Mouse (Mus musculus) mature B cell (primary cell): ENCODE measurements around the gene Gm10135.
"Not testable (repeated sequence)": the region's sequence is repeated elsewhere in the genome, so short reads cannot be mapped to it uniquely, and the experiment has no call there.

Experiments
- in situ Hi-C: fragments of 300-500 bp; cut with MboI; formaldehyde crosslinking; loops from 2 replicates; pipeline ENCODE4 v1.14.3; 2019

Gene Gm10135

DNA sequence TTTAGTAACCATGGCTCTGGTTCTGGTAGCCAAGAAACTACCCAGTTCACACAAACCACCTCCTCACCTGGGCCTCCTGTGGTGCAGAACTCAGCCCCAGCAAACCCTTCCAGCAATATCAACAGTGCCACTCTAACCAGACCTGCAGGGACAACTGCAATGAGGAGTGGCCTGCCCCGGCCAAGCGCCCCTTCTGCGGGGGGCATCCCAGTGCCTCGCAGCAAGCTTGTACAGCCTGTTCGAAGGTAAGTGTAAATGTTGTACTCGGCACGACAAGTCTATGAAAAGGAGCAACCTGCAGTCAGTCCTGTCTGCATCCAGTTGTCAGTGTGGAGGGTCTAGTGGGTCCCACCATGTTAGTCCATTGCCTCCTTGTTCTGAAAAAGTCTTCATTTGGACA is at the start of gene Gm10135:
Gene Gm10135, minus strand, starts transcription at position 101 of the 400 bp plus-strand sequence.
- in situ Hi-C loops, result no loop called here

DNA sequence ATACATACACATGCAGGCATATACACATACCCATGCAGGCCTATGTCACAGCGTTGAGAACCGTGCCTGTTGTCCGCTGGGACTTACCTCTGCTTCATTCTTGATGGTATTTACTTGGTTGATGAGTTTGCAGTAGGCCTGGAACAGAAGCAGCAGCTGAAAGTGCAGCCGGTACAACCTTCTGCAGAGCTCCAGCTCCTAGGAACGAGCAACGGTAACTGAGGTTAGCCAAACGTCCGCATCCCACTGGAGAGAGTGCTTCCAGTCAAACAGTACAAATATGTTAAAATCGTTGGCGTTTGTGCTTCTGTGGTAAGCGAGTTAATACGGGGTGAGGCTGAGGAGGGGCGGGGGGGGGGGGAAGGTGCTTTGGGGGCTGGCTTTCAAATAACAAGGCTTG is 49.3 kb upstream of the Gm10135 start:
- in situ Hi-C loops, result no loop called here

DNA sequence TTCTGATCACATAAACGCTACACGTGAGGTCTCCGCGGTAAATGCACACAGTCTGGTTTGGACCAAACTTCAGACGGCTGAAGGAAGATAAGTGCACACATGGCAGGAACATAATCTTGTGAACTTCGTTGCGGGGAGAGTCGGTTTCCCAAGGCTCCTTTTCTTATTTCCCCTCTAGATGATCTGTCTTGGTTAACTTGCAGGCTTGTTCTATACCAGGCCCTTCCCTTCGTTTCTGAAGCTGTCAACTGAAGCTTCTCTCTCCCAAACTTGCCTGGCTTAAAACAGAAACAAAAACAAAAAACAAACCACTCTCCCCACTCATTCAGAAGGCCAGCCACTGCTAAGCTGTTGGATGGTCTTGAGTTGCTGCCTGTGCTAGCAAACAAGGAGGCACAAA is 40.2 kb upstream of the Gm10135 start:
- in situ Hi-C loops, result no loop called here

GRCm38 (mm10) chr5:73013611-73014287 is 39.2 kb upstream of the Gm10135 start:
- in situ Hi-C loops, result not testable (repeated sequence)

DNA sequence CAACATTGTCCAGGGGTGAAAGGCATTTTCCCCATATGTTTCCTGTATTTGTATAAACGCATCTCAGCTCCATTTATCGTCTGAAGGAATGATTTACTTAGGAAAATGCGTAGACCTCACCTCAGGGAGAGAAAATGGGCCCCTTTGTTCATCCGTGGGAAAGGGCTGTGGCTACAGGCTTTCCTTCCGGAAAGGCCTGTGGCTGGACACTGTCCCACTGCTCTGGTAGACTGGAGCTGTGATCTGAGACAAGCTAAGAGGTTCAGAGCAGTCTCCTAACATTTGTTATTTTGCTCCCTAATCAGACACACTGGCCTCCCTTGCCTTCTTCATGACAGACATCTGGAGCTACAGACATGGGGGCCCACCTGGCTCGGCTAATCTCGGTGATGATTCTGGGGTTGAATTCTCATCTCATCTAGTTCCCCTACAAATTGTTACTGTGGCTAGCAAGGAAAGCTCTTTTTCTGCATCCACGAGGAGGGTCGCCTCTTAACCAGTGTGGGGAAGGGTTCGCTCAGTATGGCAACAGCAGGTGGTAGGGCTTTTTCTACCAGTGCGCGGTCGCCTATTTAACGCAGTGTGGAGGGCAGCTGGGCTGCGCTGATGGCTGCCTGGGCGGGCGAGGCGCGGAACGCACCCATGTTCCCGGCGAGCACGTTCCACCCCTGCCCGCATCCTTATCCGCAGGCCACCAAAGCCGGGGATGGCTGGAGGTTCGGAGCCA is 38.5 kb upstream of the Gm10135 start:
- in situ Hi-C loops, result not testable (repeated sequence)

DNA sequence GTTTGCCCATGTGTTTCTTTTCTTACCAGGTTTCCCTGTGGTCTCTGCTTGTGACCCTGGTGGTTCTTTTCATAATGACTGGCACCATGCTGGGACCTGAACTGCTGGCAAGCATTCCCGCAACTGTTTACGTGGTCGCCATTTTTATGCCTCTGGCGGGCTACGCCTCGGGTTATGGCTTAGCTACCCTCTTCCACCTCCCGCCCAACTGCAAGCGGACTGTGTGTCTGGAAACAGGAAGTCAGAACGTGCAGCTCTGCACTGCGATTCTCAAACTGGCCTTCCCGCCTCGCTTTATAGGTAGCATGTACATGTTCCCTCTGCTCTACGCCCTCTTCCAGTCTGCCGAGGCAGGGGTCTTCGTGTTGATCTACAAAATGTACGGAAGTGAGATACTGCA is 37.3 kb upstream of the Gm10135 start:
- in situ Hi-C loops, result not testable (repeated sequence)

DNA sequence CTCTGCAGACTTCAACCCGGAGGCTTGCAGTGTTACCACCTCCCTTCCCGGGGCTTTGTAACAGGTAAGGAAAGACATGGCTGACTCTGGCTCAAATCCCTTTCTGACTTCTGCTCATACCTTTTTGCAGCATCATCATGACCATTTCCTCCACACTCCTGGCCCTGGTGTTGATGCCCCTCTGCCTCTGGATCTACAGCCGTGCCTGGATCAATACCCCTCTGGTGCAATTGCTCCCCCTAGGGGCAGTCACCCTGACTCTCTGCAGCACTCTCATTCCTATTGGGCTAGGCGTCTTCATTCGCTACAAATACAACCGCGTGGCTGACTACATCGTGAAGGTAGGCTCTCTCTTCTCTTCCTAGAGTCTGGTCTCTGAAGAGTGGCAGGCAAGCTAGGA is 33.7 kb upstream of the Gm10135 start:
- in situ Hi-C loops, result not testable (repeated sequence)

DNA sequence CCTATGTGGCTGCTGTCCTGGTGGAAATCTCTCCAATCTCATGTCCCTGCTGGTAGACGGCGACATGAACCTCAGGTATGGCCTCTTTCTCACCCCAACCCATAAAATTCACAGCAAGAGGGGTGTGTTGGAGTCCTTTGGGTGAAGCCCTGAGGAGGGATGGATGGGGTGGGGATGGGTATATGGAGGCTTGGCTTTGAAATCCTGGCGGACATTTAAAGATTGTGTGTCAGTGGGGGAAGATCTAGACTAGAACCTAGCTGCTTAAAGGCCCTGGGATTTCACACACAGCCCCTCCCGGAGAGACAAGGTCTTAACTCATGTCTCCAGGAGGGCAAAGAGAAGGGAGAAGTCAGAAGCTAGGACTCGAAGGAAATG is 33.1 kb upstream of the Gm10135 start:
- in situ Hi-C loops, result no loop called here

GRCm38 (mm10) chr5:73006784-73007581 is 32.5 kb upstream of the Gm10135 start, which contains the start of gene Slc10a4:
Slc10a4 (plus strand) TSS chr5:73006883.
- in situ Hi-C loops, result no loop called here

- in situ Hi-C loops, result no loop called here
Observed at GRCm38 (mm10) chr5:73004046-73004445, 29.5 kb upstream of the Gm10135 start.

DNA sequence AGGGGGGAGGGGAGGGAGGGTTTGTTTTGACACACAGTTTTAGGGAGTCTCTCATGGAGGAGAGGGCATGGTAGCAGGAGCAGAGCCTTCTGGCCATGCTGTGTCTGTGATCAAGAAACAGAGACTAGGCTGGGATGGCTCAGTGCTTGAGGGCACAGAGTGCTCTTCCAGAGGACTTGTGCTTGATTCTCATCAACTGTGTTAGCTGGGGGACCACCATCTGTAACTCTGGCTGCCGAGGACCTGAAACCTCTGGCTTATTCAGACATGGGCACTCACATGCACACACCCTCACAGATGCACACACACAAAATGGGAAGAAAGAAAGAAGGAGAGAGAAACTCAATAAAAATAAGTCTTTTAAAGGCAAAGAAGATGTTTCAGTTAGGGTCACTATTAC is 24.0 kb upstream of the Gm10135 start:
- in situ Hi-C loops, result not testable (repeated sequence)

DNA sequence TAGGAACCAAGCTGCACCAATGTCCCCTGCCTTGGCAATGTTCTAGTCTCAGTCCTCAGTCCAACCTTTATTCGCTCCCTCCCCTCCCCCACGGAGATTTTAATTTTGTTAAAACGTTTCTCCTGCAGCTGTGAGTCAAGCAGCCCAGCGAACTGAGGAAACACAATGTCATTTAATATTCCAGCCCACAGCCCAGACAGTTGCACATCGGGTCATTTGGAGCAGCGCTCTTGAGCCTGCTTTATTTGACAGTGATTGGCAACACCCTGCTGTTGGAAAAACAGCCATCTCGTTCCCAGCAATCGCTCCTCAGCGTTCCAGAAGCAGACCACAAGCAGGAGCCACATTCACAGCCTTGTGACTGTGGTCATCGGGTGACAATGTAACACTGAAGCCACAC is 20.9 kb upstream of the Gm10135 start:
- in situ Hi-C loops, result no loop called here

DNA sequence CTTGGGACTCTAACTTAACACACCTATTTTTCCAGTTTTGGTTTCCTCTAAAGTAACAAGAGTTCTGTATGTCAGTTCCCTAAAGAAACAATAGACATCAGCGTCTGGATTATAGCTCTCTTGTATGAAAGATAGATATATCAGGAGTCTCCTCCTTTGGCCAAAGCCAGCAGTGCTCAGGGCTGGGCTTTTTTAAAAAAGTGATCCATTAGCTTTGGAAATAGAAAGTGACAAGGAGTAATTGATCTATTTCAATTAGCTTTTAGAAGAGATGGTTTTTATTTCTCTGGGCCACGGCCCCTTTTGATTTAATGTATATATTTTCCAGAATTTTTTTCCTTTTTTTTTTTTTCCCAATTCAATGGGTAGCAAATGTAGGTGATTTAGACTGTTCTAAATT is 20.4 kb upstream of the Gm10135 start:
- in situ Hi-C loops, result no loop called here

DNA sequence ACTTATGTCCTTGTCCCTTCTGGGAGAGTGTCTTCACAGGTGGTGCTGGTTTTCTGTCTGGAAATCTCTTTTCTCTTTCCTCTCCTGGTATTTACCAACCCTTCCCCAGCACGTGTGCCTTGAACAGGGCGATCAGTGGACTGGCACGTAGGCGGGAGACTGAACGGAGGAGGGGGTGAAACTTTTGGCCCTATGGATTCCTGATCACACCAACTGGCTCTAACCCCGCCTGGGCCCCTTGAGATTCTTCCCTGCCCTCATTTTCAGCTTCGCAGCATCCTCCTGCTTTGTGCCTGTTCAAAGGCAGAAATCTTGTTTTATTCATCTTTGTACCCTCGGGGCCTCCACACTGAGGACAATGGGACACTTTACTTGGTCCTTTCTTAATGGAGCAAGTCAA is 19.9 kb upstream of the Gm10135 start:
- in situ Hi-C loops, result no loop called here

DNA sequence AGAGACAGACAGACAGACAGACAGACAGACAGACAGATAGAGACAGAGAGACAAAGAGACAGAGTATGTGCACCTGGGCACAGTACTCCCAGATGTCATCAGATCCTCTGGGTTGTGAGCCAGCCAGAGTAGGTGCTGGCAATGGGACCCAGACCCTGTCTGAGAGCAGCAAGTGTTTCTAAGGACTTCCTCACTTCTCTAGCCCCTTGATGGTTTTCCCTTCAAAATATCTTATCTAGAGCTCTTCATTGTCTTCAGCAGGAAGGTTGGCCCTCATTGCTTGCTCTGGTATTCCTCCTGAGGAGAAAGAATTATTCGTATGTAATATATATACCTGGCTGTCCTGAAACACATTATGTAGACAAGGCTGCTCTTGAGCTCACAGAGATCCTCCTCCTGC is 18.0 kb upstream of the Gm10135 start:
- in situ Hi-C loops, result no loop called here

DNA sequence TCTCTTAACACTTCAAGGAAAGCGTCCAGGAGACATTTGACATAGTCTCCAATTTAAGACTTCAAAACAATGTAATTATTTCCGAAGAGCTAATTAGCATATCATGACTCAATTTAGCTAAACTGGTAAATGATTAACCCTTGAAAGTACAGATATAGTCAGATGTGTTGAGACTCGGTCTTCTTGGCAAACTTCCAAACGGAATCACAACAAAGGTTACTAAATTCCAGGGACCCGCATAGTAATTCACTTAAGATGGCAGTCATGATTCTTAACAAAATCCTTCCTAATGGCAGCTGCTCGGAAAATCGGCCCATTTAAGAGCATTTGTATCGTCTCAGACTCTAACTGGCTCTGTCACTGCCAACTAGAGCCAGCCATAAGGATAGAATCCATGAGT is 15.3 kb upstream of the Gm10135 start:
- in situ Hi-C loops, result loop anchor here (10.0 kb wide), 1 partner anchor 395 kb away; no protein-coding TSS in a partner anchor

GRCm38 (mm10) chr5:72987786-72988185 is 13.3 kb upstream of the Gm10135 start:
- in situ Hi-C loops, result loop anchor here (10.0 kb wide), 1 partner anchor 397 kb away; no protein-coding TSS in a partner anchor

DNA sequence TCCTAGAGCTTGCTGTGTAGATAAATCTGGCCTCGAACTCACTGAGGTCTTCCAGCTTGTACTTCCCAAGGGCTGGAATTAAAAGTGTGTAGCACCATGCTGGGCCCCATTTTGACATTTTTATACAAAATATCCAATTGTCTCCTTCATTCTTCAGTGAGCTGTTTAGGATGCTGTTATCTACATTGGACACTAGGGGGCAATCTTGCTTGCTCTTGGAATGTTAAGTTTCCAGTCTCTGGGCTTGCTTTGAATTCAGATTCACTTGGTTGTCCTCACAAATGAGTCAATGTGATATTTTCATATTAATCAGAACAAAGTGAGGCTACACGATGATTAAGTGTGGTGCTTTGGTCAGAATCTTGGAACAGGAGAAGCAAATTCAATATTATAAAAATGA is 9.6 kb upstream of the Gm10135 start:
- in situ Hi-C loops, result loop anchor here (10.0 kb wide), 1 partner anchor 401 kb away; no protein-coding TSS in a partner anchor

GRCm38 (mm10) chr5:72976539-72976938 is 2.0 kb upstream of the Gm10135 start:
- in situ Hi-C loops, result no loop called here

- in situ Hi-C loops, result no loop called here
Observed at GRCm38 (mm10) chr5:72975996-72976395, 1.5 kb upstream of the Gm10135 start.

- in situ Hi-C loops, result no loop called here
Observed at GRCm38 (mm10) chr5:72972934-72973333, 1.6 kb downstream of the Gm10135 start.

- in situ Hi-C loops, result no loop called here
Observed at GRCm38 (mm10) chr5:72972435-72972834, 2.1 kb downstream of the Gm10135 start.

GRCm38 (mm10) chr5:72965706-72966105 is 8.8 kb downstream of the Gm10135 start:
- in situ Hi-C loops, result no loop called here
